Mouse (Mus musculus): ENCODE measurements around the gene Kctd3. TPM values are rescaled to one million over a fixed set of nuclear protein-coding genes. Genes with fewer than 3 reads are reported as not detected.

Kctd3 gene
- 20.1 and 21.9 TPM in 2 replicates for polyA plus RNA-seq (2015; fragmentation: Nextera tagmentation; extraction: Ambion mirVana)

- WGBS = 0% methylated on average over 74 of the region's 74 CpGs
- peak within 1 kb of the TSS; percentile 52 for H3K27ac ChIP-seq (ENCODE audit: low read length)
- H3K4me3 ChIP-seq (replicated peaks; ENCODE audit: low read length) = peak within 1 kb of the TSS; percentile 96
- peak; percentile 91 for ATAC-seq (ENCODE audit: insufficient read depth, low FRiP score)
- peak within 1 kb of the TSS; percentile 96 for H3K4me2 ChIP-seq (ENCODE audit: low read depth, low read length)
- H3K4me1 ChIP-seq (ENCODE audit: control insufficient read depth, insufficient read depth, low read length) = peaks cover 15% of the 10 kb centered on the region
- no peaks in the 10 kb centered on the region for H3K9me3 ChIP-seq (replicated peaks; ENCODE audit: control insufficient read depth, low read length)
- H3K36me3 ChIP-seq (ENCODE audit: control insufficient read depth, insufficient read depth, low read length) = no peaks in the 10 kb centered on the region
- peak within 1 kb of the TSS; percentile 98 for H3K9ac ChIP-seq (ENCODE audit: low read length)
- no peaks in the 10 kb centered on the region for H3K27me3 ChIP-seq (ENCODE audit: control insufficient read depth, insufficient read depth, low read length)
Measured at GRCm38 (mm10) chr1:189007239-189007979, at the start of gene Kctd3. Gene Kctd3 (minus strand): TSS chr1:189007841.

- no peak for ATAC-seq (ENCODE audit: insufficient read depth, low FRiP score)
- no peaks in the 10 kb centered on the region for H3K4me1 ChIP-seq (ENCODE audit: control insufficient read depth, insufficient read depth, low read length)
- no peaks in the 10 kb centered on the region for H3K36me3 ChIP-seq (ENCODE audit: control insufficient read depth, insufficient read depth, low read length)
- WGBS = 63% methylated on average over 4 of the region's 4 CpGs
- H3K4me3 ChIP-seq (replicated peaks; ENCODE audit: low read length) = no peak overlapping the region
- no peak overlapping the region for H3K4me2 ChIP-seq (ENCODE audit: low read depth, low read length)
- H3K9me3 ChIP-seq (replicated peaks; ENCODE audit: control insufficient read depth, low read length) = no peaks in the 10 kb centered on the region
- no peak overlapping the region for H3K9ac ChIP-seq (ENCODE audit: low read length)
- H3K27ac ChIP-seq (ENCODE audit: low read length) = no peak overlapping the region
- no peaks in the 10 kb centered on the region for H3K27me3 ChIP-seq (ENCODE audit: control insufficient read depth, insufficient read depth, low read length)
Measured at GRCm38 (mm10) chr1:189057425-189057824, 49.8 kb upstream of the Kctd3 start.

- Histone ChIP-seq H3K27ac (ENCODE audit: low read length) (no peak overlapping the region), H3K4me2 (ENCODE audit: low read depth, low read length) (no peak overlapping the region), H3K9me3 (replicated peaks; ENCODE audit: control insufficient read depth, low read length) (no peaks in the 10 kb centered on the region), H3K36me3 (ENCODE audit: control insufficient read depth, insufficient read depth, low read length) (no peaks in the 10 kb centered on the region), H3K9ac (ENCODE audit: low read length) (no peak overlapping the region), H3K4me3 (replicated peaks; ENCODE audit: low read length) (no peak overlapping the region), H3K27me3 (ENCODE audit: control insufficient read depth, insufficient read depth, low read length) (no peaks in the 10 kb centered on the region), H3K4me1 (ENCODE audit: control insufficient read depth, insufficient read depth, low read length) (no peaks in the 10 kb centered on the region)
- 33% methylated on average over 2 of the region's 2 CpGs for WGBS
- ATAC-seq (ENCODE audit: insufficient read depth, low FRiP score) = no peak
Measured at GRCm38 (mm10) chr1:189055933-189056332, 48.3 kb upstream of the Kctd3 start.

GRCm38 (mm10) chr1:189054941-189055551 is 47.4 kb upstream of the Kctd3 start:
- H3K27ac ChIP-seq (ENCODE audit: low read length) = no peak overlapping the region
- H3K36me3 ChIP-seq (ENCODE audit: control insufficient read depth, insufficient read depth, low read length) = no peaks in the 10 kb centered on the region
- H3K9ac ChIP-seq (ENCODE audit: low read length) = no peak overlapping the region
- no peaks in the 10 kb centered on the region for H3K9me3 ChIP-seq (replicated peaks; ENCODE audit: control insufficient read depth, low read length)
- H3K27me3 ChIP-seq (ENCODE audit: control insufficient read depth, insufficient read depth, low read length) = no peaks in the 10 kb centered on the region
- no peaks in the 10 kb centered on the region for H3K4me1 ChIP-seq (ENCODE audit: control insufficient read depth, insufficient read depth, low read length)
- WGBS = 81% methylated on average over 8 of the region's 8 CpGs
- H3K4me2 ChIP-seq (ENCODE audit: low read depth, low read length) = no peak overlapping the region
- ATAC-seq (ENCODE audit: insufficient read depth, low FRiP score) = no peak
- H3K4me3 ChIP-seq (replicated peaks; ENCODE audit: low read length) = no peak overlapping the region

GRCm38 (mm10) chr1:189054191-189054590 is 46.5 kb upstream of the Kctd3 start:
- Histone ChIP-seq H3K4me1 (ENCODE audit: control insufficient read depth, insufficient read depth, low read length) (no peaks in the 10 kb centered on the region), H3K4me2 (ENCODE audit: low read depth, low read length) (no peak overlapping the region), H3K9me3 (replicated peaks; ENCODE audit: control insufficient read depth, low read length) (no peaks in the 10 kb centered on the region), H3K27ac (ENCODE audit: low read length) (no peak overlapping the region), H3K36me3 (ENCODE audit: control insufficient read depth, insufficient read depth, low read length) (no peaks in the 10 kb centered on the region), H3K9ac (ENCODE audit: low read length) (no peak overlapping the region), H3K4me3 (replicated peaks; ENCODE audit: low read length) (no peak overlapping the region), H3K27me3 (ENCODE audit: control insufficient read depth, insufficient read depth, low read length) (no peaks in the 10 kb centered on the region)
- ATAC-seq (ENCODE audit: insufficient read depth, low FRiP score) = no peak
- 62% methylated on average over 5 of the region's 5 CpGs for WGBS

- ATAC-seq (ENCODE audit: insufficient read depth, low FRiP score) = no peak
- WGBS = 79% methylated on average over 4 of the region's 4 CpGs
- Histone ChIP-seq H3K27ac (ENCODE audit: low read length) (no peak overlapping the region), H3K4me1 (ENCODE audit: control insufficient read depth, insufficient read depth, low read length) (no peaks in the 10 kb centered on the region), H3K4me2 (ENCODE audit: low read depth, low read length) (no peak overlapping the region), H3K4me3 (replicated peaks; ENCODE audit: low read length) (no peak overlapping the region), H3K9ac (ENCODE audit: low read length) (no peak overlapping the region), H3K9me3 (replicated peaks; ENCODE audit: control insufficient read depth, low read length) (no peaks in the 10 kb centered on the region), H3K36me3 (ENCODE audit: control insufficient read depth, insufficient read depth, low read length) (no peaks in the 10 kb centered on the region), H3K27me3 (ENCODE audit: control insufficient read depth, insufficient read depth, low read length) (no peaks in the 10 kb centered on the region)
Measured at GRCm38 (mm10) chr1:189052189-189052588, 44.5 kb upstream of the Kctd3 start.

GRCm38 (mm10) chr1:189050122-189050521 is 42.5 kb upstream of the Kctd3 start:
- WGBS = 51% methylated on average over 3 of the region's 3 CpGs
- Histone ChIP-seq H3K27me3 (ENCODE audit: control insufficient read depth, insufficient read depth, low read length) (no peaks in the 10 kb centered on the region), H3K9me3 (replicated peaks; ENCODE audit: control insufficient read depth, low read length) (no peaks in the 10 kb centered on the region), H3K4me2 (ENCODE audit: low read depth, low read length) (no peak overlapping the region), H3K9ac (ENCODE audit: low read length) (no peak overlapping the region), H3K4me1 (ENCODE audit: control insufficient read depth, insufficient read depth, low read length) (no peaks in the 10 kb centered on the region), H3K27ac (ENCODE audit: low read length) (no peak overlapping the region), H3K36me3 (ENCODE audit: control insufficient read depth, insufficient read depth, low read length) (no peaks in the 10 kb centered on the region), H3K4me3 (replicated peaks; ENCODE audit: low read length) (no peak overlapping the region)
- no peak for ATAC-seq (ENCODE audit: insufficient read depth, low FRiP score)

GRCm38 (mm10) chr1:189048331-189048730 is 40.7 kb upstream of the Kctd3 start:
- no peak for ATAC-seq (ENCODE audit: insufficient read depth, low FRiP score)
- Histone ChIP-seq H3K9ac (ENCODE audit: low read length) (no peak overlapping the region), H3K4me3 (replicated peaks; ENCODE audit: low read length) (no peak overlapping the region), H3K27ac (ENCODE audit: low read length) (no peak overlapping the region), H3K27me3 (ENCODE audit: control insufficient read depth, insufficient read depth, low read length) (no peaks in the 10 kb centered on the region), H3K36me3 (ENCODE audit: control insufficient read depth, insufficient read depth, low read length) (no peaks in the 10 kb centered on the region), H3K9me3 (replicated peaks; ENCODE audit: control insufficient read depth, low read length) (no peaks in the 10 kb centered on the region), H3K4me1 (ENCODE audit: control insufficient read depth, insufficient read depth, low read length) (no peaks in the 10 kb centered on the region), H3K4me2 (ENCODE audit: low read depth, low read length) (no peak overlapping the region)
- 76% methylated on average over 2 of the region's 2 CpGs for WGBS

- H3K4me1 ChIP-seq (ENCODE audit: control insufficient read depth, insufficient read depth, low read length) = no peaks in the 10 kb centered on the region
- no peak overlapping the region for H3K4me3 ChIP-seq (replicated peaks; ENCODE audit: low read length)
- WGBS = 52% methylated on average over 3 of the region's 3 CpGs
- H3K27ac ChIP-seq (ENCODE audit: low read length) = no peak overlapping the region
- no peaks in the 10 kb centered on the region for H3K36me3 ChIP-seq (ENCODE audit: control insufficient read depth, insufficient read depth, low read length)
- no peak overlapping the region for H3K9ac ChIP-seq (ENCODE audit: low read length)
- no peak overlapping the region for H3K4me2 ChIP-seq (ENCODE audit: low read depth, low read length)
- H3K27me3 ChIP-seq (ENCODE audit: control insufficient read depth, insufficient read depth, low read length) = no peaks in the 10 kb centered on the region
- no peaks in the 10 kb centered on the region for H3K9me3 ChIP-seq (replicated peaks; ENCODE audit: control insufficient read depth, low read length)
- no peak for ATAC-seq (ENCODE audit: insufficient read depth, low FRiP score)
Measured at GRCm38 (mm10) chr1:189047918-189048317, 40.3 kb upstream of the Kctd3 start.

Data from stomach, embryonic 16.5 days (tissue).